Mouse (Mus musculus) spleen, adult 2 months (tissue): ENCODE measurements at regions not wholly inside any gene's neighbourhood (a gene's known extent, or its start where the extent isn't known, plus 50 kb on each side); places are given as distances from the start of the nearest gene placed in this dataset.

Experiments
- DNase-seq, 2 experiments: peaks; one replicate each; pipeline versions ENCODE4 v3.0.0 to v3.0.0-alpha.2; 2012 to 2021; ENCODE audit warnings: low spot score in 2 of 2, low read depth in 1 of 2
- H3K27ac ChIP-seq: fragments of 200-500 bp; 2 replicates; pipeline ENCODE4 v1.5.1; 2012; ENCODE audit warnings: low read length, inconsistent platforms; ENCODE audit not compliant: insufficient read depth
- H3K27me3 ChIP-seq: fragments of 200-500 bp; 2 replicates; pipeline ENCODE4 v1.6.1; 2012; ENCODE audit warnings: mild to moderate bottlenecking, moderate library complexity, low read length, inconsistent platforms; ENCODE audit not compliant: control insufficient read depth, insufficient read depth
- H3K36me3 ChIP-seq: fragments of 200-500 bp; 2 replicates; pipeline ENCODE4 v1.6.1; 2012; ENCODE audit warnings: mild to moderate bottlenecking, low read length, inconsistent platforms; ENCODE audit not compliant: control insufficient read depth, insufficient read depth
- H3K4me1 ChIP-seq: fragments of 200-500 bp; 2 replicates; pipeline ENCODE4 v1.6.1; 2011; ENCODE audit warnings: inconsistent platforms; ENCODE audit not compliant: control insufficient read depth, insufficient read depth, insufficient read length
- H3K4me3 ChIP-seq: fragments of 200-500 bp; 2 replicates; pipeline ENCODE4 v1.5.1; 2011; ENCODE audit warnings: mild to moderate bottlenecking, inconsistent platforms; ENCODE audit not compliant: insufficient read depth, insufficient read length; ENCODE audit errors: extremely low read depth
- CTCF ChIP-seq: fragments of 200-500 bp; IDR thresholded peaks from 2 replicates; pipeline ENCODE4 v1.5.1; 2011; ENCODE audit warnings: mild to moderate bottlenecking, inconsistent platforms; ENCODE audit not compliant: insufficient read depth, insufficient read length, insufficient replicate concordance; ENCODE audit errors: extremely low read depth
- POLR2A ChIP-seq: fragments of 200-500 bp; IDR thresholded peaks from 2 replicates; pipeline ENCODE4 v1.6.1; 2011; ENCODE audit warnings: low read depth, low read length, inconsistent platforms
- WGBS: fragments of 180-500 bp; shearing (Covaris S2); methylation state at CpG from one replicate; pipeline ENCODE4 v1.1.7; 2018; 5-methylcytosine and 5-hydroxymethylcytosine counted together

- no peaks in the 10 kb centered on the region for H3K4me1 ChIP-seq
Measured at GRCm38 (mm10) chr13:110537960-110538463, 143.2 kb downstream of the Plk2 start.

GRCm38 (mm10) chr13:110540543-110541265, 145.9 kb downstream of the Plk2 start:
- no peak for DNase-seq
- no peak overlapping the region for H3K4me3 ChIP-seq
- 91% methylated on average over 13 of the region's 13 CpGs for WGBS
- no peak overlapping the region for H3K27ac ChIP-seq
- H3K4me1 ChIP-seq = no peaks in the 10 kb centered on the region
- TF ChIP-seq POLR2A = no peak
- no peak for TF ChIP-seq CTCF
- no peaks in the 10 kb centered on the region for H3K27me3 ChIP-seq
- H3K36me3 ChIP-seq = no peaks in the 10 kb centered on the region

More at GRCm38 (mm10) chr13:110537960-110538463, 143.2 kb downstream of the Plk2 start:
- no peaks in the 10 kb centered on the region for H3K27me3 ChIP-seq
- no peak for TF ChIP-seq CTCF
- H3K4me3 ChIP-seq = no peak overlapping the region
- no peaks in the 10 kb centered on the region for H3K36me3 ChIP-seq
- WGBS = 42% methylated on average over 7 of the region's 7 CpGs
- DNase-seq = no peak
- H3K27ac ChIP-seq = no peak overlapping the region

GRCm38 (mm10) chr13:110541288-110542148, 146.7 kb downstream of the Plk2 start:
- no peaks in the 10 kb centered on the region for H3K27me3 ChIP-seq
- H3K36me3 ChIP-seq = no peaks in the 10 kb centered on the region
- TF ChIP-seq POLR2A = no peak
- no peak for TF ChIP-seq CTCF
- no peak for DNase-seq
- 89% methylated on average over 5 of the region's 5 CpGs for WGBS
- no peak overlapping the region for H3K27ac ChIP-seq
- H3K4me1 ChIP-seq = no peaks in the 10 kb centered on the region
- no peak overlapping the region for H3K4me3 ChIP-seq

GRCm38 (mm10) chr13:110542303-110543065, 147.6 kb downstream of the Plk2 start:
- Histone ChIP-seq H3K36me3 (no peaks in the 10 kb centered on the region), H3K27ac (no peak overlapping the region), H3K4me1 (no peaks in the 10 kb centered on the region), H3K4me3 (no peak overlapping the region), H3K27me3 (no peaks in the 10 kb centered on the region)
- TF ChIP-seq POLR2A (no peak), CTCF (no peak)
- no peak for DNase-seq
- 94% methylated on average over 5 of the region's 5 CpGs for WGBS

- Histone ChIP-seq H3K4me3 (no peak overlapping the region), H3K4me1 (no peaks in the 10 kb centered on the region), H3K27ac (no peak overlapping the region), H3K36me3 (no peaks in the 10 kb centered on the region), H3K27me3 (no peaks in the 10 kb centered on the region)
- TF ChIP-seq POLR2A = no peak
- no peak for TF ChIP-seq CTCF
- DNase-seq = no peak
- WGBS = 53% methylated on average over 6 of the region's 6 CpGs
Measured at GRCm38 (mm10) chr13:110545454-110545853, 150.6 kb downstream of the Plk2 start.

- Histone ChIP-seq H3K4me1 (peaks cover 3% of the 10 kb centered on the region; the same call in 1 of the 2 replicates), H3K36me3 (no peaks in the 10 kb centered on the region), H3K27me3 (no peaks in the 10 kb centered on the region), H3K27ac (no peak overlapping the region), H3K4me3 (no peak overlapping the region)
- TF ChIP-seq POLR2A (no peak), CTCF (no peak)
- DNase-seq = no peak
- WGBS = 85% methylated on average over 7 of the region's 7 CpGs
Measured at GRCm38 (mm10) chr13:110555529-110556319, 160.9 kb downstream of the Plk2 start.
